Mouse (Mus musculus) adrenal gland, adult 2 months (tissue): ENCODE measurements around the gene Abi3. TPM values are rescaled to one million over a fixed set of nuclear protein-coding genes. Genes with fewer than 3 reads are reported as not detected.

ENCODE experiments used
- DNase-seq: peaks from one replicate; pipeline ENCODE4 v3.0.0; 2021
- polyA plus RNA-seq: library from polyadenylated mRNA; depleted of rRNA; stranded (reverse); fragments of >200 nt; gene quantifications from 2 replicates; pipeline ENCODE4 v1.2.3, GENCODE M21; 2012; rRNA removed
- total RNA-seq, 2 experiments: library from RNA; stranded (reverse); gene quantifications; 2 replicates each; pipeline ENCODE4 v1.2.3; 2021

The Abi3 gene
- total and polyA plus RNA-seq, 3 experiments = 11.9 to 55.2 (median 12.3) TPM

DNA sequence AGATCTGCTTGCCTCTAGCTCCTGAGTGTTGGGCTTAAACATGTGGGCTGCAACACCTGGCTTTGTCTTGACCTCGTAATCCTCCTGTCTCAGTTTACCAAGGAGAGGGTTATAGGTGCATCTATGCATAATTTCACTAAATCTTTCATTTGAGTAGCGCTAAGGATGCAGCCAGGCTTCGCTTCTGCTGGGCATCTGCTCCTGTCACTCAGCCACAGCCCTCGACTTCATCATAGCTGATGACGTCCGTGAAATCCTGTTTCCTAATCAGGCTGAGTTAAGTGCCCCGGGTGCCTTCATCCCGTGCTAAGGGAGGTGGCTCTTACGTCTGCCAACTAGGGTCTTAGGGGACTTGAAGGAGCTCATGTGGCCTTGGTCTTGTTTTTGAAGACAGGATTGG, 58.3 kb downstream of the Abi3 start:
- no peak for DNase-seq

DNA sequence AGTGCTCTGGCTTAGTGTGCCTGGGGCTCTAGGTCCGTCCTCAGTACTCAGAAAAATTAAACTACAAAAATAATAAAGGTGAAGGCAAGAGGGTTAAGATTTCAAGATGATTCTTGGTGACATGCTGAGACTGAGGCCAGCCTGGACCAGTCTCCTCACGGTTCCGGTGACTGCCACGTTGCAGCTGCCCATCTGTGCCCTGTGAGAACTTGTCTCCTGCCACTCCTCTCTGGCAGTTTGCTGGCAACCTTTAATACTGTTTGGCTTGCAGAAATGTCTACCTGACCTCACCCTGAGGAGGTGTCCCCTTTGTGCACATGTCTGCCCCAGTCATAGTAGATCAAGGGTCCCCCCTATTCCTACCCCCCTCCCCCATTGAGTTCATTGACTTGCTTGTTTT, 58.8 kb downstream of the Abi3 start:
- no peak for DNase-seq

DNA sequence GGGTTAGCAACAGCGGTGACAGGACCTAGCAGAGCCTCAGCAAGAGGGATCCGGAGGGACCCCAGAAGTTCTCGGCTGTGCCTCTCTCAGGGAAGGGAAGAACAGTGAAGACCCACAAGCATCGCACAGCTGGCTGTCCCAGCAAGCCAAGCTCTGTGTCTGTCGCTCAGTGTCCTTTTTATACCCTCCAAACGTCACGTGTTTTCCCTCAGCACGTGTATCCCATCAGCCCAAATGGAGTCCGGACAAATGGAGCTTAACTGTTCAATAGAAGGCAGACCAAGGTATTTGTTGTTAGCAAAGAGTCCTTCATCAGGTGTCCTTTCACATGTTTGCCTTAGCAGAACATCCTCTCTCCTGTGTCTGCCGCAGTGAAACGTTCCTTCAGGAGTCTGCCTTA, 60.7 kb downstream of the Abi3 start:
- no peak for DNase-seq

DNA sequence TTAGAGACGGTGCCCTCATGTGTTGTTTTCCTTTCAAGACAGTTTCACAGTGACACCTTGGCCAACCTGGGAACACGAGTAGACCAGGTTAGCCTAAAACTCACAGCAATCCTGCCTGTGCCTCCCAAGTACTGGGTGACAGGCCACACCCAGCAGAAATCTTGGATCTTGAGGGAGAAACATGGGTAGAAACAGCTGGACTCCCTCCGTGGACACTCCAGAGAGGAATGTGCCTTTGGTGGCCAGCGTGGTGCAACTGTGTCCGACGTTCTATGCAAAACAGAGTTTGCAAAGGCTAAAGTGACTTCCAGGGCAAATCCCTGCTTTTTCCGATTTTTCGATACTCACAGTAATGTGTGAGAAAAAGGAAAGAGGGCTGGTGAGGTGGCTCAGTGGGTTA, 61.8 kb downstream of the Abi3 start:
- DNase-seq = no peak

Other genes with a start within 250 kb of the Abi3 start
- 100 to 1,000 TPM; 204 to 395 TPM for gene Phb, start 175.5 kb downstream of the Abi3 start, total RNA-seq
- 125 and 220 TPM in 2 replicates for gene Phb, start 175.5 kb downstream of the Abi3 start, polyA plus RNA-seq
- gene Zfp652, start 129.8 kb downstream of the Abi3 start, total RNA-seq = 10 to 100 TPM; 39.6 to 40.7 TPM
- 20.7 and 24.9 TPM in 2 replicates for gene Zfp652, start 129.8 kb downstream of the Abi3 start, polyA plus RNA-seq
- under 1 TPM; 0.58 to 0.76 TPM for gene B130006D01Rik, start 118.9 kb downstream of the Abi3 start, total RNA-seq
- 0.07 TPM in 1 of 2 replicates, not detected in the other for gene B130006D01Rik, start 118.9 kb downstream of the Abi3 start, polyA plus RNA-seq
- 100 to 1,000 TPM; 179 to 254 TPM for gene Phospho1, start 18.0 kb downstream of the Abi3 start, total RNA-seq
- 431 and 453 TPM in 2 replicates for gene Phospho1, start 18.0 kb downstream of the Abi3 start, polyA plus RNA-seq
- gene Gngt2, start 5.3 kb downstream of the Abi3 start, total RNA-seq = 10 to 100 TPM; 21.4 to 30.4 TPM
- 1.3 and 1.4 TPM in 2 replicates for gene Gngt2, start 5.3 kb downstream of the Abi3 start, polyA plus RNA-seq
- gene B4galnt2, start 72.4 kb upstream of the Abi3 start, total RNA-seq = not detected
- gene B4galnt2, start 72.4 kb upstream of the Abi3 start, polyA plus RNA-seq = 0.06 TPM in 1 of 2 replicates, not detected in the other
- under 1 TPM; 0.59 to 0.95 TPM for gene Igf2bp1, start 163.5 kb upstream of the Abi3 start, total RNA-seq
- gene Igf2bp1, start 163.5 kb upstream of the Abi3 start, polyA plus RNA-seq = 0.10 and 0.19 TPM in 2 replicates
- gene Gip, start 182.1 kb upstream of the Abi3 start, total RNA-seq = not detected
- gene Gip, start 182.1 kb upstream of the Abi3 start, polyA plus RNA-seq = not detected in 2 replicates
- gene Snf8, start 192.4 kb upstream of the Abi3 start, total RNA-seq = 10 to 100 TPM; 79.5 to 92.8 TPM
- 9.6 and 11.3 TPM in 2 replicates for gene Snf8, start 192.4 kb upstream of the Abi3 start, polyA plus RNA-seq
- 10 to 100 TPM; 45.3 to 46.5 TPM for gene Ube2z, start 222.9 kb upstream of the Abi3 start, total RNA-seq
- gene Ube2z, start 222.9 kb upstream of the Abi3 start, polyA plus RNA-seq = 17.0 and 20.7 TPM in 2 replicates
- 100 to 1,000 TPM; 240 to 384 TPM for gene Atp5g1, start 233.2 kb upstream of the Abi3 start, total RNA-seq
- 484 and 733 TPM in 2 replicates for gene Atp5g1, start 233.2 kb upstream of the Abi3 start, polyA plus RNA-seq